Mouse (Mus musculus) heart, postnatal 25 days (tissue): ENCODE results near the gene Tnrc6c. TPM values are rescaled to one million over a fixed set of nuclear protein-coding genes. Genes with fewer than 3 reads are reported as not detected.
"Not testable (repeated sequence)": the region's sequence is repeated elsewhere in the genome, so short reads cannot be mapped to it uniquely, and the experiment has no call there.

Experiments
- DNase-seq: peaks from one replicate; pipeline ENCODE4 v3.0.0; 2022; ENCODE audit warnings: low spot score
- intact Hi-C: fragments of 180-260 bp; cut with DNase I; formaldehyde crosslinking; loops from one replicate; pipeline ENCODE4 v1.15.1; 2025
- total RNA-seq, 2 experiments: library from RNA; stranded (reverse); gene quantifications; 2 replicates each; pipeline ENCODE4 v1.2.3; 2021

The Tnrc6c gene
- total RNA-seq, 2 experiments from 2014 or later = 25.7 to 33.4 TPM

- intact Hi-C loops = no loop called here
- DNase-seq = peak; percentile 85
Observed at GRCm38 (mm10) chr11:117780582-117781111, 126.6 kb downstream of the Tnrc6c start.

- DNase-seq = peak; percentile 50
- intact Hi-C loops = no loop called here
Observed at GRCm38 (mm10) chr11:117781199-117781821, 127.2 kb downstream of the Tnrc6c start.

GRCm38 (mm10) chr11:117781993-117782704, 128.1 kb downstream of the Tnrc6c start, which contains the start of the genes Tmc8 and Tmc6:
TSS of gene Tmc8 (plus strand) at chr11:117782076.
TSS of gene Tmc6 (minus strand) at chr11:117782198.
- intact Hi-C loops = no loop called here
- peak; percentile 51 for DNase-seq

GRCm38 (mm10) chr11:117782705-117783034, 128.6 kb downstream of the Tnrc6c start:
- DNase-seq = no peak
- intact Hi-C loops = no loop called here

- intact Hi-C loops = no loop called here
- peak; percentile 48 for DNase-seq
Observed at GRCm38 (mm10) chr11:117783089-117783488, 129.0 kb downstream of the Tnrc6c start.

GRCm38 (mm10) chr11:117783683-117784309, 129.7 kb downstream of the Tnrc6c start:
- DNase-seq = no peak
- intact Hi-C loops = no loop called here

- intact Hi-C loops = loop anchor here (2.0 to 5.0 kb wide), 2 partner anchors 34 to 77 kb away; no protein-coding TSS in a partner anchor
Observed at GRCm38 (mm10) chr11:117786294-117786693, 132.2 kb downstream of the Tnrc6c start.

GRCm38 (mm10) chr11:117788481-117788880, 134.4 kb downstream of the Tnrc6c start:
- DNase-seq = not testable (repeated sequence)

More at GRCm38 (mm10) chr11:117786294-117786693, 132.2 kb downstream of the Tnrc6c start:
- DNase-seq = no peak

GRCm38 (mm10) chr11:117790286-117790685, 136.2 kb downstream of the Tnrc6c start:
- intact Hi-C loops = loop anchor here (1.0 kb wide), 1 partner anchor 34 kb away; no protein-coding TSS in a partner anchor

More at GRCm38 (mm10) chr11:117788481-117788880, 134.4 kb downstream of the Tnrc6c start:
- intact Hi-C loops = loop anchor here (5.0 kb wide), 1 partner anchor 36 kb away; no protein-coding TSS in a partner anchor

GRCm38 (mm10) chr11:117790703-117791440, 136.8 kb downstream of the Tnrc6c start:
- intact Hi-C loops = loop anchor here (1.0 kb wide), 1 partner anchor 33 kb away; no protein-coding TSS in a partner anchor
- DNase-seq = no peak

More at GRCm38 (mm10) chr11:117790286-117790685, 136.2 kb downstream of the Tnrc6c start:
- no peak for DNase-seq

GRCm38 (mm10) chr11:117791441-117791761, 137.3 kb downstream of the Tnrc6c start:
- intact Hi-C loops = no loop called here
- no peak for DNase-seq

- no peak for DNase-seq
- intact Hi-C loops = no loop called here
Observed at GRCm38 (mm10) chr11:117792281-117792888, 138.3 kb downstream of the Tnrc6c start.

- intact Hi-C loops = no loop called here
- DNase-seq = no peak
Observed at GRCm38 (mm10) chr11:117794035-117794551, 140.0 kb downstream of the Tnrc6c start.

GRCm38 (mm10) chr11:117796954-117797353, 142.9 kb downstream of the Tnrc6c start:
- intact Hi-C loops = no loop called here
- no peak for DNase-seq

GRCm38 (mm10) chr11:117797511-117798159, 143.5 kb downstream of the Tnrc6c start, which contains the start of gene 6030468B19Rik:
TSS of gene 6030468B19Rik (plus strand) at chr11:117797660.
- intact Hi-C loops = no loop called here
- DNase-seq = no peak

GRCm38 (mm10) chr11:117798160-117798541, 144.1 kb downstream of the Tnrc6c start:
- no peak for DNase-seq
- intact Hi-C loops = no loop called here

GRCm38 (mm10) chr11:117799174-117799573, 145.1 kb downstream of the Tnrc6c start:
- DNase-seq = no peak
- intact Hi-C loops = no loop called here

GRCm38 (mm10) chr11:117800038-117800437, 145.9 kb downstream of the Tnrc6c start:
- DNase-seq = no peak
- intact Hi-C loops = no loop called here

GRCm38 (mm10) chr11:117801650-117802049, 147.6 kb downstream of the Tnrc6c start:
- DNase-seq = no peak
- intact Hi-C loops = no loop called here
